12 mouse cellular contexts compared by ENCODE assay signal in genomic region chr6:143324636-143325035, GRCm38 (mm10).
DNase-seq lines count a peak whose midpoint lies in the region; ATAC-seq and TF ChIP-seq lines count a peak whose summit lies in the region.
"Had no signal": no experiment of that assay in that cellular context is flagged by ENCODE, and none has a peak within 500 bp of the region (broad histone marks: within the 10 kb centered on the region; RNA-seq: fewer than 3 reads in every experiment).

No protein-coding gene starts in this region.

- WGBS in hindbrain, embryonic 13.5 days, result 10% methylated on average over 8 of the region's 8 CpGs
- 12% methylated on average over 8 of the region's 8 CpGs for WGBS in midbrain, embryonic 16.5 days
- WGBS in kidney, embryonic 15.5 days, result 11% methylated on average over 8 of the region's 8 CpGs

- H3K4me2 ChIP-seq in hindbrain, embryonic 13.5 days, result peak overlapping the region; percentile 5; the same call in 1 of the 2 replicates
- no peak overlapping the region for H3K4me2 ChIP-seq in midbrain, embryonic 16.5 days (ENCODE audit: low read length)
- no peak overlapping the region for H3K4me2 ChIP-seq in kidney, embryonic 15.5 days

- peak; percentile 76 for DNase-seq in embryo, embryonic 10 days (ENCODE audit: low spot score)
- peak; percentile 19 for DNase-seq in embryo, embryonic 11.5 days (ENCODE audit: low read depth, low spot score)
- no peak for DNase-seq in layer of hippocampus, adult 18-20 months (ENCODE audit: low spot score in 2 of 2)
- DNase-seq in gastrocnemius, adult 2 months, result no peak
- DNase-seq: adrenal gland, postnatal 36 days; cerebellum, adult 8-10 months; heart, adult 11 months; lung, adult 18-20 months; thymus, postnatal 14 days had no signal

- no peaks in the 10 kb centered on the region for H3K9me3 ChIP-seq in hindbrain, embryonic 13.5 days
- H3K9me3 ChIP-seq in midbrain, embryonic 16.5 days (replicated peaks; ENCODE audit: control insufficient read depth, low read length, poor library complexity, severe bottlenecking), result no peaks in the 10 kb centered on the region
- no peaks in the 10 kb centered on the region for H3K9me3 ChIP-seq in kidney, embryonic 15.5 days (replicated peaks)

- 0 out of 2 replicates have a peak, but pooled peaks cover 14% of the 10 kb centered on the region for H3K27me3 ChIP-seq in hindbrain, embryonic 13.5 days
- H3K27me3 ChIP-seq in midbrain, embryonic 16.5 days (ENCODE audit: control insufficient read depth, insufficient read depth, low read depth, low read length), result no peaks in the 10 kb centered on the region
- H3K27me3 ChIP-seq in kidney, embryonic 15.5 days, result peaks cover 9% of the 10 kb centered on the region; the same call in 1 of the 2 replicates

- ATAC-seq in hindbrain, embryonic 13.5 days (ENCODE audit: low FRiP score), result no peak
- 0 out of 2 replicates have a peak, but pooled peaks have one; percentile 30 for ATAC-seq in midbrain, embryonic 16.5 days
- no peak for ATAC-seq in kidney, embryonic 15.5 days (replicated peaks; ENCODE audit: low FRiP score)

- no peak overlapping the region for H3K9ac ChIP-seq in hindbrain, embryonic 13.5 days
- H3K9ac ChIP-seq in midbrain, embryonic 16.5 days (ENCODE audit: low read depth, low read length), result 0 out of 2 replicates have a peak overlapping the region, but pooled peaks have one; percentile 30
- H3K9ac ChIP-seq in kidney, embryonic 15.5 days, result no peak overlapping the region

- no peaks in the 10 kb centered on the region for H3K36me3 ChIP-seq in hindbrain, embryonic 13.5 days
- no peaks in the 10 kb centered on the region for H3K36me3 ChIP-seq in midbrain, embryonic 16.5 days (ENCODE audit: control insufficient read depth, insufficient read depth, low read length)
- H3K36me3 ChIP-seq in kidney, embryonic 15.5 days, result no peaks in the 10 kb centered on the region

- H3K4me3 ChIP-seq in hindbrain, embryonic 13.5 days, result no peak overlapping the region
- H3K4me3 ChIP-seq in midbrain, embryonic 16.5 days (ENCODE audit: low read depth, low read length), result no peak overlapping the region
- no peak overlapping the region for H3K4me3 ChIP-seq in kidney, embryonic 15.5 days (replicated peaks)
- no peak overlapping the region for H3K4me3 ChIP-seq in gastrocnemius, adult 2 months

- no peak for TF ChIP-seq CTCF in gastrocnemius, adult 2 months (IDR thresholded peaks at IDR 0.05)

- H3K27ac ChIP-seq in hindbrain, embryonic 13.5 days, result no peak overlapping the region
- H3K27ac ChIP-seq in midbrain, embryonic 16.5 days (ENCODE audit: low read length), result no peak overlapping the region
- H3K27ac ChIP-seq in kidney, embryonic 15.5 days, result no peak overlapping the region
- H3K27ac ChIP-seq in gastrocnemius, adult 2 months, result no peak overlapping the region

- H3K4me1 ChIP-seq in hindbrain, embryonic 13.5 days (replicated peaks), result peaks cover 9% of the 10 kb centered on the region
- H3K4me1 ChIP-seq in midbrain, embryonic 16.5 days (ENCODE audit: control insufficient read depth, insufficient read depth, low read length), result peaks cover 8% of the 10 kb centered on the region; the same call in 1 of the 2 replicates
- no peaks in the 10 kb centered on the region for H3K4me1 ChIP-seq in kidney, embryonic 15.5 days

- intact Hi-C loops in gastrocnemius, adult 2 months (cut with DNase I), result no loop called here

Comparison
In these comparisons a context has a peak if more than half of its experiments do, and no peak if none do; other contexts are left out.
1. DNase-seq: peak in embryo, embryonic 10 days (single experiment) and embryo, embryonic 11.5 days (single experiment); none in layer of hippocampus, adult 18-20 months (0 of 2) and gastrocnemius, adult 2 months (single experiment).